Mouse (Mus musculus) heart, embryonic 10.5 days (tissue): Measurements from ENCODE around the gene Ttk. TPM values are rescaled to one million over a fixed set of nuclear protein-coding genes. Genes with fewer than 3 reads are reported as not detected.

Experiments
- DNase-seq: peaks from one replicate; pipeline ENCODE4 v3.0.0-alpha.2; 2017; ENCODE audit warnings: low spot score
- H3K27ac ChIP-seq: fragments of 300-500 bp; sonication (generic); 2 replicates; pipeline ENCODE4 v1.5.1; 2016; ENCODE audit warnings: mild to moderate bottlenecking
- H3K27me3 ChIP-seq: fragments of 300-500 bp; sonication (generic); 2 replicates; pipeline ENCODE4 v1.6.1; 2016; ENCODE audit warnings: mild to moderate bottlenecking; ENCODE audit not compliant: poor library complexity, insufficient read depth, severe bottlenecking
- H3K36me3 ChIP-seq: fragments of 300-500 bp; sonication (generic); 2 replicates; pipeline ENCODE4 v1.6.1; 2016; ENCODE audit warnings: mild to moderate bottlenecking, moderate library complexity
- H3K4me1 ChIP-seq: fragments of 300-500 bp; sonication (generic); 2 replicates; pipeline ENCODE4 v1.6.1; 2016; ENCODE audit warnings: mild to moderate bottlenecking
- H3K4me3 ChIP-seq: fragments of 300-500 bp; sonication (generic); 2 replicates; pipeline ENCODE4 v1.5.1; 2016; ENCODE audit warnings: mild to moderate bottlenecking, moderate library complexity
- H3K9me3 ChIP-seq: fragments of 300-500 bp; sonication (generic); 2 replicates; pipeline ENCODE4 v1.6.1; 2016; ENCODE audit warnings: mild to moderate bottlenecking, moderate library complexity
- WGBS: fragments of 180-500 bp; shearing (Covaris S2); methylation state at CpG from one replicate; pipeline ENCODE4 v1.1.7; 2016; 5-methylcytosine and 5-hydroxymethylcytosine counted together
- polyA plus RNA-seq: library from polyadenylated mRNA; unstranded; fragments of >200 nt; fragmentation: Nextera tagmentation; extraction: Ambion mirVana; gene quantifications from 2 replicates; pipeline ENCODE4 v1.2.1, GENCODE M21; 2016

Gene Ttk
- polyA plus RNA-seq, 1 experiment from 2014 or later: 33.3 TPM

- WGBS: 71% methylated on average over 5 of the region's 5 CpGs
- Histone ChIP-seq H3K36me3 (no peaks in the 10 kb centered on the region), H3K27ac (no peak overlapping the region), H3K9me3 (no peaks in the 10 kb centered on the region), H3K27me3 (no peaks in the 10 kb centered on the region), H3K4me3 (no peak overlapping the region), H3K4me1 (0 out of 2 replicates have a peak, but pooled peaks cover under 1% of the 10 kb centered on the region)
- no peak for DNase-seq
Observed at GRCm38 (mm10) chr9:83829896-83830295, 4.6 kb upstream of the Ttk start.

GRCm38 (mm10) chr9:83831152-83831551, 3.3 kb upstream of the Ttk start:
- 76% methylated on average over 8 of the region's 8 CpGs for WGBS

GRCm38 (mm10) chr9:83834748-83835313, 342 bp downstream of the Ttk start:
- Histone ChIP-seq H3K36me3 (peaks cover 5% of the 10 kb centered on the region), H3K27ac (peak overlapping the region; percentile 96), H3K4me3 (peak overlapping the region; percentile 96), H3K27me3 (no peaks in the 10 kb centered on the region), H3K4me1 (peaks cover 7% of the 10 kb centered on the region), H3K9me3 (no peaks in the 10 kb centered on the region)
- WGBS: under 1% methylated on average over 27 of the region's 27 CpGs
- DNase-seq: no peak

More at GRCm38 (mm10) chr9:83831152-83831551, 3.3 kb upstream of the Ttk start:
- no peak for DNase-seq
- H3K9me3 ChIP-seq: no peaks in the 10 kb centered on the region
- no peak overlapping the region for H3K4me3 ChIP-seq
- no peak overlapping the region for H3K27ac ChIP-seq
- H3K27me3 ChIP-seq: no peaks in the 10 kb centered on the region
- peaks cover 7% of the 10 kb centered on the region for H3K4me1 ChIP-seq
- H3K36me3 ChIP-seq: no peaks in the 10 kb centered on the region

GRCm38 (mm10) chr9:83852464-83852863, 18.0 kb downstream of the Ttk start:
- no peak overlapping the region for H3K27ac ChIP-seq
- peaks cover 61% of the 10 kb centered on the region for H3K36me3 ChIP-seq
- 92% methylated on average over 3 of the region's 3 CpGs for WGBS
- no peak for DNase-seq
- no peaks in the 10 kb centered on the region for H3K27me3 ChIP-seq
- no peaks in the 10 kb centered on the region for H3K9me3 ChIP-seq
- H3K4me1 ChIP-seq: no peaks in the 10 kb centered on the region
- H3K4me3 ChIP-seq: no peak overlapping the region

DNA sequence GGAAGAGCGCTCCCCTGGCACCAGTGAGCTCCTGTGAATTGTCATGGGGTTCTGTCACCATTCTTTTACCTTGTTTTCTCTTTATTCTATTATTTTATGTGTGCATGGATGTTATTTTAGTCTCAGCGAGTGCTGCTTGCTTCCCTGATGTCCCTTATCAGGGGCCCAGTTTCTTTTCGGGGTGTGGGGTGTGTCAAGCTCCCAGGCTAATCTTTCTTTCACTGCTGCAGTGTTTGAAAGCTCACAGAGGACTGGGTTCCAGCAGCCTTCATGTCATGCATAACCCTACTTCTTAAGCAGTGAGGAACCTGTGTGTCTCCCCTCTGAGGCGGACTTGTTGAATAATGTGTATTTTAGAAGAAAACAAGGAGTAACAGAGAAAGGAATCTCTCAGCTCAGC, 30.7 kb downstream of the Ttk start:
- H3K27ac ChIP-seq: no peak overlapping the region
- peaks cover 82% of the 10 kb centered on the region for H3K36me3 ChIP-seq
- H3K4me1 ChIP-seq: no peaks in the 10 kb centered on the region
- DNase-seq: no peak
- H3K27me3 ChIP-seq: no peaks in the 10 kb centered on the region
- 65% methylated on average over 4 of the region's 4 CpGs for WGBS
- no peak overlapping the region for H3K4me3 ChIP-seq
- H3K9me3 ChIP-seq: no peaks in the 10 kb centered on the region

DNA sequence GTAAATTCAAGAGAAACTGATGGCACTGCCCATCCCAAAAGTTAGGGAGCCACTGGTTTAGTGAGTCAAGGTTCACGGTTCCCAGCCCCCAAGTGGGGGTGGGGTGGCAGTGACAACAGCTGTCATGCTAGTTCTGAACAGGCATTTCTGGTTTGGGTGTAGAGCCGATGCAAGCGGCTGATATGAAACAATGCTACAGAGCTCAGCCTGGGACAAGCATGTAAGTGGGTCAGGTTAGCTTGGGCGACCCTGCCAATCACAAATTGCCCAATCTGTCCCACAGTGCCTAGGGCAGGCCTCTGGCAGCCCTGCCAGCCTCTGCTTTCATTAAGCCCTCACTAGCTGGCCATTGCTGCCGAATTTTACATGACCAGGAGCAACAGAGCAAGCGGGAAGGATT, 47.7 kb downstream of the Ttk start:
- WGBS: 72% methylated on average over 6 of the region's 6 CpGs
- no peak overlapping the region for H3K4me3 ChIP-seq
- H3K27me3 ChIP-seq: no peaks in the 10 kb centered on the region
- H3K9me3 ChIP-seq: no peaks in the 10 kb centered on the region
- peaks cover 1% of the 10 kb centered on the region; the same call in 1 of the 2 replicates for H3K36me3 ChIP-seq
- no peak for DNase-seq
- no peak overlapping the region for H3K27ac ChIP-seq
- H3K4me1 ChIP-seq: peaks cover 9% of the 10 kb centered on the region; the same call in 1 of the 2 replicates

GRCm38 (mm10) chr9:83886149-83886548, 51.7 kb downstream of the Ttk start:
- DNase-seq: no peak
- peaks cover 9% of the 10 kb centered on the region; the same call in 1 of the 2 replicates for H3K4me1 ChIP-seq
- no peaks in the 10 kb centered on the region for H3K36me3 ChIP-seq
- no peaks in the 10 kb centered on the region for H3K27me3 ChIP-seq
- H3K27ac ChIP-seq: no peak overlapping the region
- no peak overlapping the region for H3K4me3 ChIP-seq
- H3K9me3 ChIP-seq: no peaks in the 10 kb centered on the region

GRCm38 (mm10) chr9:83888214-83888613, 53.7 kb downstream of the Ttk start:
- WGBS: 80% methylated on average over 5 of the region's 5 CpGs
- Histone ChIP-seq H3K9me3 (no peaks in the 10 kb centered on the region), H3K36me3 (no peaks in the 10 kb centered on the region), H3K27me3 (no peaks in the 10 kb centered on the region), H3K4me3 (no peak overlapping the region), H3K4me1 (no peaks in the 10 kb centered on the region), H3K27ac (no peak overlapping the region)
- no peak for DNase-seq

DNA sequence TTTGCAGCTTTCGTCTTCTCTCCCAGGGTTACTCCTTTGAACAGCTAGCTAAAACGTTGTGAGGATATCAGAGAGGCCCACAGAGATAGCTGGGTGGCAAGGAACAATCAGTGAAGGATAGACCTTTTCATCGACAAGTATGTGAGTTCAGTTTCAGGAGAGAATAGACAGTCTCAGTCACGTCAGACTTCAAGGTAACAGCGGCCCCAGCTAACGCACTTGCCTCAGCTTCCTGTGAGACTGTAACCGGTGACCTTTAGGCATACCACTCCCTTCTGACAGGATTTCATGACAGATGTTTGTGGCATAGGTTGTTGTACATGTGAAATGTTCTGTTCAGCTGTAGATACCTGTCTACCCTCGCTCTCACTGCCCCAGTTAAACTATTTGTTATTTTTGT, 58.6 kb downstream of the Ttk start:
- Histone ChIP-seq H3K4me3 (no peak overlapping the region), H3K27me3 (no peaks in the 10 kb centered on the region), H3K27ac (no peak overlapping the region), H3K36me3 (no peaks in the 10 kb centered on the region), H3K9me3 (no peaks in the 10 kb centered on the region), H3K4me1 (no peaks in the 10 kb centered on the region)
- WGBS: 66% methylated on average over 8 of the region's 8 CpGs
- no peak for DNase-seq

DNA sequence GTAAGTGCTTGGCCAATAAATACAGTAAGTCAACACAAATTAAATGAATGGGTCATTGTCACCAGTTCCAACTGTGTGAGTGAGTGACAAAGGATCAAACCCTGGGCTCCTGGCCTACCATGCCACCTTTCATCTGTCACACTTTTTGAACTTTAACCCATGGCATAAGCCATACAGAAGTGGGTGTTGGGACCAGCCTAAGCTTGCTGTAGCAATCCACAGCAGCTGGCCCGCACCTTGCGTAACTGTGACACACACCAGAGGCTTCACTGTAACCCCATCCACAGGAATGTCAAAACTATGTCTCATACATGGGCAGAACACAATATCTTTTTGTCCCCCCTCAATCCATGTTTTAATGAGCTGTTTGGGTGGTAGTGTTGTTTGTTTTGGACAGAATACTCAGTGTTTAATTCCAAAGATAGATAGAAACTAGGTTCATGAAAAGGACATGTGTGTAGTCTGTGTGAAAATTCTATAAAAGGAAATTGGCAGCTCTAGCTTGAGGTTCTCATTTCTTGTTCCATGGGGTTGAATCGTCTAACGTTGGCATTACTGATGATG, 59.4 kb downstream of the Ttk start:
- Histone ChIP-seq H3K27me3 (no peaks in the 10 kb centered on the region), H3K4me1 (no peaks in the 10 kb centered on the region), H3K9me3 (no peaks in the 10 kb centered on the region), H3K36me3 (no peaks in the 10 kb centered on the region), H3K4me3 (no peak overlapping the region), H3K27ac (no peak overlapping the region)
- DNase-seq: no peak
- WGBS: 80% methylated on average over 4 of the region's 4 CpGs

- Histone ChIP-seq H3K9me3 (no peaks in the 10 kb centered on the region), H3K27ac (no peak overlapping the region), H3K36me3 (no peaks in the 10 kb centered on the region), H3K4me1 (no peaks in the 10 kb centered on the region), H3K27me3 (no peaks in the 10 kb centered on the region), H3K4me3 (no peak overlapping the region)
- DNase-seq: no peak
- WGBS: 78% methylated on average over 2 of the region's 2 CpGs
Observed at GRCm38 (mm10) chr9:83902086-83902485, 67.6 kb downstream of the Ttk start.

- Histone ChIP-seq H3K9me3 (no peaks in the 10 kb centered on the region), H3K4me3 (no peak overlapping the region), H3K36me3 (no peaks in the 10 kb centered on the region), H3K27me3 (no peaks in the 10 kb centered on the region), H3K4me1 (no peaks in the 10 kb centered on the region), H3K27ac (no peak overlapping the region)
- no peak for DNase-seq
- 60% methylated on average over 4 of the region's 4 CpGs for WGBS
Observed at GRCm38 (mm10) chr9:83905820-83906219, 71.3 kb downstream of the Ttk start.

DNA sequence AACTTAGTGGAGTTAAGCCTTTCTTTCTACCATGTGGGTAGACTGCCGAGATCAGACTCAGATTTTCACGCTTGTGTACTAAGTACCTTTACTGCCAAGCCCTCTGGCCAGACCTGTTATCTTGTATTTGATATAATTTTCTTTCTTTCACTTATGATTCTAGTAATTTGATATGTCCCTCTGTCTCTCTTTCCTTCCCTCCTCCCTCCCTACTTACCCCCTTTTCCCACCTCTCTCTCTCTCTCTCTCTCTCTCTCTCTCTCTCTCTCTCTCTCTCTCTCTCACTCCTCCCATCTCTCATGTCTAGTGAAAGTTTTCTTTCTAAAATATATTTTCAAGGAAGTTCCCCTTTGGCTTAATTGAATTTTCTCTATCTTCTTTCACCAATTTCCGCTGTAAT, 72.5 kb downstream of the Ttk start:
- no peak overlapping the region for H3K4me3 ChIP-seq
- no peaks in the 10 kb centered on the region for H3K27me3 ChIP-seq
- no peak for DNase-seq
- no peaks in the 10 kb centered on the region for H3K9me3 ChIP-seq
- no peaks in the 10 kb centered on the region for H3K36me3 ChIP-seq
- no peaks in the 10 kb centered on the region for H3K4me1 ChIP-seq
- 85% methylated on average over 3 of the region's 3 CpGs for WGBS
- H3K27ac ChIP-seq: no peak overlapping the region

DNA sequence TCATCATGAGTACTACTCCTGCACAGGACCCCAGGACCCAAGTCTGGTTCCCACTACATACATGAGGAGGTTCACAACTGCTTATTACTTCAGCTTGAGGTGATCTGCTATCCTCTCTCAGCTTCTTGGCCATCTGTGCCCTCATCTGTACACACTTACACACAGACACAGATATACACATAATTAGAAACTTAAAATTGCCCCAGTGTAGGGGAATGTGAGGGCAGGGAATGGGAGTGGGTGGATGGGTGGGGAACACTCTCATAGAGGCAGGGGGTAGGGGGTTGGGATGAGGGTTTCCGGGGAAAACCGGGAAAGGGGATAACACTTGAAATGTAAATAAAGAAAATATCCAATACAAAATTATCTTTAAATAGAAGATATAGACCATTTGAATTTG, 75.3 kb downstream of the Ttk start:
- 77% methylated on average over 2 of the region's 2 CpGs for WGBS
- DNase-seq: no peak
- no peak overlapping the region for H3K4me3 ChIP-seq
- H3K4me1 ChIP-seq: no peaks in the 10 kb centered on the region
- no peak overlapping the region for H3K27ac ChIP-seq
- no peaks in the 10 kb centered on the region for H3K36me3 ChIP-seq
- no peaks in the 10 kb centered on the region for H3K27me3 ChIP-seq
- H3K9me3 ChIP-seq: no peaks in the 10 kb centered on the region
